Mouse (Mus musculus) regulatory T cell (primary cell): ENCODE results near the gene Snx13.

ENCODE experiments used
- in situ Hi-C: fragments of 300-600 bp; cut with MboI, MseI; formaldehyde crosslinking; loops from one replicate; pipeline ENCODE4 v1.15.1; 2025; ENCODE audit warnings: high pct_unique_total_duplicates

The Snx13 gene

GRCm38 (mm10) chr12:35046999-35047319 is at the start of gene Snx13:
Gene Snx13 (plus strand): TSS chr12:35047186.
- in situ Hi-C loops, result no loop called here

GRCm38 (mm10) chr12:34997597-34998182 is 49.3 kb upstream of the Snx13 start:
- in situ Hi-C loops, result no loop called here

GRCm38 (mm10) chr12:34998778-34999467 is 48.1 kb upstream of the Snx13 start:
- in situ Hi-C loops, result no loop called here

GRCm38 (mm10) chr12:35000323-35000722 is 46.7 kb upstream of the Snx13 start:
- in situ Hi-C loops, result no loop called here

GRCm38 (mm10) chr12:35005748-35006147 is 41.2 kb upstream of the Snx13 start:
- in situ Hi-C loops, result no loop called here

GRCm38 (mm10) chr12:35007851-35008250 is 39.1 kb upstream of the Snx13 start:
- in situ Hi-C loops, result no loop called here

GRCm38 (mm10) chr12:35008340-35009137 is 38.4 kb upstream of the Snx13 start:
- in situ Hi-C loops, result no loop called here

GRCm38 (mm10) chr12:35011462-35011861 is 35.5 kb upstream of the Snx13 start:
- in situ Hi-C loops, result no loop called here

GRCm38 (mm10) chr12:35013950-35014349 is 33.0 kb upstream of the Snx13 start:
- in situ Hi-C loops, result no loop called here

GRCm38 (mm10) chr12:35016056-35016455 is 30.9 kb upstream of the Snx13 start:
- in situ Hi-C loops, result no loop called here

- in situ Hi-C loops, result no loop called here
These were observed 30.3 kb upstream of the Snx13 start for GRCm38 (mm10) chr12:35016481-35017250.

GRCm38 (mm10) chr12:35018679-35019237 is 28.2 kb upstream of the Snx13 start:
- in situ Hi-C loops, result no loop called here

- in situ Hi-C loops, result no loop called here
These were observed 25.7 kb upstream of the Snx13 start for GRCm38 (mm10) chr12:35021285-35021684.

GRCm38 (mm10) chr12:35022066-35022465 is 24.9 kb upstream of the Snx13 start:
- in situ Hi-C loops, result no loop called here

- in situ Hi-C loops, result no loop called here
These were observed 21.0 kb upstream of the Snx13 start for GRCm38 (mm10) chr12:35025916-35026432.

- in situ Hi-C loops, result no loop called here
These were observed 19.5 kb upstream of the Snx13 start for GRCm38 (mm10) chr12:35027533-35027932.

- in situ Hi-C loops, result no loop called here
These were observed 8.1 kb upstream of the Snx13 start for GRCm38 (mm10) chr12:35038668-35039570.

GRCm38 (mm10) chr12:35039571-35039936 is 7.4 kb upstream of the Snx13 start:
- in situ Hi-C loops, result no loop called here

GRCm38 (mm10) chr12:35041964-35042363 is 5.0 kb upstream of the Snx13 start:
- in situ Hi-C loops, result no loop called here

- in situ Hi-C loops, result no loop called here
These were observed 532 bp upstream of the Snx13 start for GRCm38 (mm10) chr12:35046310-35046998.
